Mouse (Mus musculus): Measurements from ENCODE around the gene Ptges3.

DNA sequence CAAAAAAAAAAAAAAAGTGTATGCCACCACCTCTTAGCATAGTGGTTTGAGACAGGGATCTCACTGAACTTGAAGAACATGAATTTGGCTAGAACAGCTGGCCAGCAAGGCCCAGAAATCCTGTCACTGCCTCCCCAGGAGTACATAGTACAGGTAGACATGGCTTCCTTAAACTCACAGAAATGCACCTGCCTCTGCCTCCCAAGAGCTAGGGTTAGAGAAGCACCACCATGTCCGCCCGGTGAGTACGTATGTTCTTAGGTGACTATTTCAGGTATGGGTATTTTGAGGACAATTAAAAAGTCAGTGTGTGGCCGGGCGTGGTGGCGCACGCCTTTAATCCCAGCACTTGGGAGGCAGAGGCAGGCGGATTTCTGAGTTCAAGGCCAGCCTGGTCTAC, 5.8 kb upstream of the Ptges3 start:
- TF ChIP-seq CTCF (IDR thresholded peaks at IDR 0.05; ENCODE audit: low read depth): no peak
- TF ChIP-seq EP300 (IDR thresholded peaks at IDR 0.05; ENCODE audit: low read depth): no peak

Measured in liver, embryonic 14.5 days (tissue).